Mouse (Mus musculus) limb, embryonic 14.5 days (tissue): ENCODE results near the gene Pdia5. TPM values are rescaled to one million over a fixed set of nuclear protein-coding genes. Genes with fewer than 3 reads are reported as not detected.

ENCODE experiments used
- ATAC-seq: fragments of 200-750 bp; cut with Nextera tagmentation; 2 replicates; pipeline ENCODE4 v1.8.0; 2017; ENCODE audit warnings: low read depth, moderate number of reproducible peaks, moderate TSS enrichment; ENCODE audit not compliant: low FRiP score
- DNase-seq: peaks from one replicate; pipeline ENCODE4 v3.0.0-alpha.2; 2015; ENCODE audit warnings: low spot score
- H3K27ac ChIP-seq: fragments of 300-500 bp; sonication (generic); replicated peaks from 2 replicates; pipeline ENCODE4 v1.5.1; 2014; ENCODE audit warnings: low read depth, mild to moderate bottlenecking, low read length, moderate library complexity, mixed read lengths
- H3K27me3 ChIP-seq: fragments of 300-500 bp; sonication (generic); 2 replicates; pipeline ENCODE4 v1.6.1; 2014; ENCODE audit warnings: low read length, mixed read lengths; ENCODE audit not compliant: control insufficient read depth, insufficient read depth
- H3K36me3 ChIP-seq: fragments of 300-500 bp; sonication (generic); 2 replicates; pipeline ENCODE4 v1.6.1; 2014; ENCODE audit warnings: mild to moderate bottlenecking, low read length, moderate library complexity, mixed read lengths; ENCODE audit not compliant: control insufficient read depth, insufficient read depth
- H3K4me1 ChIP-seq: fragments of 300-500 bp; sonication (generic); 2 replicates; pipeline ENCODE4 v1.6.1; 2014; ENCODE audit warnings: antibody characterized with exemption, low read length, mixed read lengths; ENCODE audit not compliant: control insufficient read depth, insufficient read depth
- H3K4me2 ChIP-seq: fragments of 300-500 bp; sonication (generic); replicated peaks from 2 replicates; pipeline ENCODE4 v1.6.1; 2014; ENCODE audit warnings: low read depth, mild to moderate bottlenecking, low read length, moderate library complexity; ENCODE audit not compliant: severe bottlenecking
- H3K4me3 ChIP-seq: fragments of 300-500 bp; sonication (generic); replicated peaks from 2 replicates; pipeline ENCODE4 v1.5.1; 2014; ENCODE audit warnings: low read length
- H3K9ac ChIP-seq: fragments of 300-500 bp; sonication (generic); 2 replicates; pipeline ENCODE4 v1.6.1; 2014; ENCODE audit warnings: mild to moderate bottlenecking, low read depth, low read length, moderate library complexity; ENCODE audit not compliant: severe bottlenecking
- H3K9me3 ChIP-seq: fragments of 300-500 bp; sonication (generic); 2 replicates; pipeline ENCODE4 v1.6.1; 2016; ENCODE audit warnings: low read length; ENCODE audit not compliant: control insufficient read depth
- POLR2A ChIP-seq: fragments of 200-500 bp; IDR thresholded peaks from 2 replicates; pipeline ENCODE4 v1.8.0; 2012; ENCODE audit warnings: inconsistent platforms, mild to moderate bottlenecking, moderate library complexity, borderline replicate concordance; ENCODE audit not compliant: insufficient read depth, insufficient read length; ENCODE audit errors: extremely low read depth
- WGBS: fragments of 180-500 bp; shearing (Covaris S2); extraction: QIAGEN DNeasy Blood & Tissue Kit; methylation state at CpG from one replicate; pipeline ENCODE4 v1.1.7; 2014; 5-methylcytosine and 5-hydroxymethylcytosine counted together
- polyA plus RNA-seq, 2 experiments: library from polyadenylated mRNA; depleted of rRNA in 1 of 2; stranded (reverse) in 1 of 2; unstranded in 1 of 2; fragments of >200 nt; fragmentation: Nextera tagmentation in 1 of 2; extraction: Ambion mirVana in 1 of 2; gene quantifications; 2 replicates each; pipeline versions ENCODE4 v1.2.1 to v1.2.3; 2012 to 2014

The Pdia5 gene
- polyA plus RNA-seq, 2 experiments, result 24.9 to 49.2 TPM

GRCm38 (mm10) chr16:35505786-35506185 lies 15.1 kb upstream of the Pdia5 start:
- no peak for ATAC-seq
- H3K36me3 ChIP-seq, result no peaks in the 10 kb centered on the region
- no peak for TF ChIP-seq POLR2A

GRCm38 (mm10) chr16:35504266-35504665 lies 13.6 kb upstream of the Pdia5 start:
- no peaks in the 10 kb centered on the region for H3K36me3 ChIP-seq
- H3K4me2 ChIP-seq, result no peak overlapping the region
- WGBS, result 72% methylated on average over 8 of the region's 8 CpGs
- TF ChIP-seq POLR2A, result no peak
- H3K4me1 ChIP-seq, result no peaks in the 10 kb centered on the region
- no peaks in the 10 kb centered on the region for H3K27me3 ChIP-seq
- H3K27ac ChIP-seq, result no peak overlapping the region
- ATAC-seq (no peak), DNase-seq (no peak)
- H3K9me3 ChIP-seq, result 0 out of 2 replicates have a peak, but pooled peaks cover 3% of the 10 kb centered on the region
- no peak overlapping the region for H3K4me3 ChIP-seq
- no peak overlapping the region for H3K9ac ChIP-seq

More at GRCm38 (mm10) chr16:35505786-35506185, 15.1 kb upstream of the Pdia5 start:
- H3K4me2 ChIP-seq, result no peak overlapping the region
- DNase-seq, result no peak
- WGBS, result 89% methylated on average over 4 of the region's 4 CpGs
- no peak overlapping the region for H3K4me3 ChIP-seq
- H3K27me3 ChIP-seq, result no peaks in the 10 kb centered on the region
- no peaks in the 10 kb centered on the region for H3K9me3 ChIP-seq
- no peak overlapping the region for H3K9ac ChIP-seq
- no peaks in the 10 kb centered on the region for H3K4me1 ChIP-seq
- H3K27ac ChIP-seq, result no peak overlapping the region

- DNase-seq, result no peak
- no peaks in the 10 kb centered on the region for H3K36me3 ChIP-seq
- no peak for TF ChIP-seq POLR2A
- WGBS, result 89% methylated on average over 11 of the region's 11 CpGs
- H3K9ac ChIP-seq, result no peak overlapping the region
- H3K9me3 ChIP-seq, result 0 out of 2 replicates have a peak, but pooled peaks cover 3% of the 10 kb centered on the region
- no peak overlapping the region for H3K27ac ChIP-seq
- no peaks in the 10 kb centered on the region for H3K4me1 ChIP-seq
- H3K4me3 ChIP-seq, result no peak overlapping the region
- no peak for ATAC-seq
- no peaks in the 10 kb centered on the region for H3K27me3 ChIP-seq
- H3K4me2 ChIP-seq, result no peak overlapping the region
Observed at GRCm38 (mm10) chr16:35502456-35502855, 11.8 kb upstream of the Pdia5 start.

GRCm38 (mm10) chr16:35501106-35501760 lies 10.6 kb upstream of the Pdia5 start:
- no peak overlapping the region for H3K27ac ChIP-seq
- no peaks in the 10 kb centered on the region for H3K36me3 ChIP-seq
- H3K4me1 ChIP-seq, result no peaks in the 10 kb centered on the region
- H3K4me3 ChIP-seq, result no peak overlapping the region
- TF ChIP-seq POLR2A, result no peak
- no peak overlapping the region for H3K4me2 ChIP-seq
- ATAC-seq (no peak), DNase-seq (no peak)
- H3K9me3 ChIP-seq, result 0 out of 2 replicates have a peak, but pooled peaks cover 3% of the 10 kb centered on the region
- WGBS, result 78% methylated on average over 4 of the region's 4 CpGs
- H3K9ac ChIP-seq, result no peak overlapping the region
- H3K27me3 ChIP-seq, result no peaks in the 10 kb centered on the region

- Histone ChIP-seq H3K4me2 (no peak overlapping the region), H3K9me3 (0 out of 2 replicates have a peak, but pooled peaks cover 3% of the 10 kb centered on the region), H3K27me3 (no peaks in the 10 kb centered on the region), H3K4me3 (no peak overlapping the region), H3K36me3 (no peaks in the 10 kb centered on the region), H3K9ac (no peak overlapping the region), H3K27ac (no peak overlapping the region), H3K4me1 (no peaks in the 10 kb centered on the region)
- DNase-seq (no peak), ATAC-seq (no peak)
- WGBS, result 91% methylated on average over 3 of the region's 3 CpGs
- TF ChIP-seq POLR2A, result no peak
Observed at GRCm38 (mm10) chr16:35500342-35500741, 9.7 kb upstream of the Pdia5 start.
